Mouse (Mus musculus) spleen, postnatal 10 days (tissue): ENCODE results near the gene Bpnt1.

Experiments
- DNase-seq, 2 experiments: peaks; one replicate each; pipeline ENCODE4 v3.0.0; 2021 to 2022; ENCODE audit warnings: low spot score in 2 of 2

Bpnt1 gene

GRCm38 (mm10) chr1:185331364-185331763, 585 bp upstream of the Bpnt1 start:
- DNase-seq, result no peak

- no peak for DNase-seq
Measured at GRCm38 (mm10) chr1:185333651-185334050, 1.7 kb downstream of the Bpnt1 start.

- DNase-seq, result no peak
Measured at GRCm38 (mm10) chr1:185334136-185334535, 2.2 kb downstream of the Bpnt1 start.

DNA sequence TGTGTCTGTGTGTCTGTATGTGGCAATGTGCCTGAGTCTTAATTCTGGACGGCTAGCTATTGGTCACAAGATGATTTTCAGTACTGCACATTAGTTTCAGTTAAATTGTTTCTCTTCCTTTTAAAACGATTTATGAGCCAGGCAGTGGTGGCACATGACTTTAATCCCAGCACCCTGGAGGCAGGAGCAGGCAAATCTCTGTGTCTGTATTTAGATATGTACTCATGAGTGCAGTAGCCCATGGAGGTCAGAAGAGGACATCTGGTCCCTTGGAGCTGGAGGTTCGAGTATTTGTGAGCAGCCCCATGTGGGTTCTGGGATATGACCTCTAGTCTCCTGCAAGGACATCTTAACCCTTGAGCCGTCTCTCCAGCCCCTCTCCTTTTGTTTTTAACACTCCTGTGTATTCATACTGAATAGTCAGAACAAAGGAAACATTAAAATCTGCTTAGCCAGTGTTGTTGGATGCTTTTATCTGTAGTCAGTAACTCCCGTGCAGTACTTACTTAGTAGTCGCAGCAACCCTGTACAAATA, 3.3 kb downstream of the Bpnt1 start:
- no peak for DNase-seq

- no peak for DNase-seq
Measured at GRCm38 (mm10) chr1:185336535-185336934, 4.6 kb downstream of the Bpnt1 start.

GRCm38 (mm10) chr1:185342441-185342840, 10.5 kb downstream of the Bpnt1 start:
- DNase-seq, result no peak

DNA sequence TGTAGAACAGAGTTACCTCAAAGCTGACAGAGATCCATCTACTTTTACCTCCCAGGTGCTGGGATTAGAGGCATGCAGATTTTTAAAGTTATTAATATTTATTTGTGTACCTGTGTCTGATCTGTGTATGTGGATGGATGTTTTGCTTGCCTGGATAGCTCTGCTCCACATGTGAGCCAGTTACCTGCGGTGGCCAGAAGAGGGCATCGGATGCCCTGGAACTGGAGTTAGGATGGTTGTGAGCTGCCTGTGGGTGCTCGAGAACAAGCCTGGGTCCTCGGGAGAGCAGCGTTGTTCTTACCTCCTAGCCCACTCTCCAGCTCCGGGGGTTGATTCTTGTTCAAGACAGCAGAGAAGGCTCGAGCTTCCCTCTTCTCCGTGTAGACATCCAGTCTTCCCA, 11.5 kb downstream of the Bpnt1 start:
- DNase-seq, result no peak

DNA sequence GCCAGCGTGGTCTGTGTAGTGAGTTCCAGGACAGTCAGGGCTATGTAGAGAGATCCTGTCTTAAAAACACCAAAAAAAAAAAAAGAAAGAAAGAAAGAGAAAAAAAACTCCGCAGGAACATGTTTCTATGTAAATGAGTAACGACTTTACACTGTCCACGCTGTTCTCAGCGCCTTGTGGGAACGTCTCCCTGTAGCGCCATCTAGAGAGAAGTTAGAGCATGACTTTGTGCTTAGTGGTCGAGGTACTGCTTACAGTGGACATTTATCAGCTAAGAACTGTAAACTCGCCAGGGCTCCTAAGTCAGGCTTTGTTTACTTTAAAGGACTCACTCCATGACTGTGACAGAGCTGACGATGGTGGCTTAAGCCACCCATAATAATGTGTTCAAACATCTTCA, 14.2 kb downstream of the Bpnt1 start:
- no peak for DNase-seq

- DNase-seq, result no peak
Measured at GRCm38 (mm10) chr1:185349741-185350140, 17.8 kb downstream of the Bpnt1 start.

- no peak for DNase-seq
Measured at GRCm38 (mm10) chr1:185350611-185351010, 18.7 kb downstream of the Bpnt1 start.

GRCm38 (mm10) chr1:185352151-185352550, 20.2 kb downstream of the Bpnt1 start:
- no peak for DNase-seq

DNA sequence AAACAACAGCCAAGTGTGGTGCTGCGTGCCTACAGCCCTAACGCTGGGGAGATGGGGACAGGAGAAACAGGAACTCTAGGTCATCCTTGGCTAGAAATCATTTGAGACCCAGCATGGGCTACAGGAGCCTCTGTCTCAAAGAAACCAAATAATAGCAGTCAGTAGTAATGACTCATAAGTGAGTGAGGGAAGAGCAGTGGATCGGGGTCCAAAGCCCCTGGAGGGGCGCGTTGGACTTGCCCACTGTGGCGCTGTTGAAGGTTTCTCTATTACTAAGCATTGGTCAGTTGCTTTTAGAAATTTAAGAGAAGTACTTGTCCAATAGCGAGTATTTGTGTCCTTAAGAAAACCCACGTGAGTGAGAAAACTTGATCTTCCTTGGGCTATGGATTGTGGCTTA, 21.4 kb downstream of the Bpnt1 start:
- DNase-seq, result no peak

DNA sequence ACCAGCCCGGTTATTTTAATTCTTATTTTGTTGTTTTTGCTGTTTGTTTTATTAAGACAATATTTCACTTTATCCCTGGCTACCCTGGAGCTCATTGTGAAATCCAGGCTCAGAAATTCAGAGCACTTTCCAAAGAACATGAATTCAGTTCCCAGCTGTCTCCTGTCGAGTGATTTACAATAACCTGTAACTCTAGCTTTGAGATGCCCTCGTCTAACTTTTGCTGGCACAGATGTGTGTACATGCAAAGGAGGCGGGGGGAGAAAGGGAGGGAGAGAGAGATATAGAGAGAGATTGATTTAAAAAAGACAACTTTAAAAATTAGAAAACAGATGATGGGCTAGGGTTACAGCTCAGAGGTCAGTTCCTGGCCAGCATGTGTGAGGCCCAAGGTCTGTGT, 22.8 kb downstream of the Bpnt1 start:
- DNase-seq, result no peak

DNA sequence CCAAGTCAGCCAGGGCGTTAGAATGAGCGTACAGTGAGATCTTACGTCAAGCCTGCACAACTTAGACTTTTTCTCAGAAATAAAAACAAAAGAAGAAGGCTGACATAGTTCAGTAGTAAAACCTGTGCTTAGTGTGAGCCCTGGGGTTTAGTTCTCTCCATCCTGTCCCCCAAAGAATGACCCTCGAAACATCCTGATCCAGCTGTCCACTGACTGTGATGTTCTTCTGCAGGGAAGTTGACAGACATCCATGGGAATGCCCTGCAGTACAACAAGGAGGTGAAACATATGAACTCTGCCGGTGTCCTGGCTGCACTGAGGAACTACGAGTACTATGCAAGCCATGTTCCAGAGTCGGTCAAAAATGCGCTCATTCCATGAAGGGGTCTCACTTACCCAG, 24.3 kb downstream of the Bpnt1 start:
- no peak for DNase-seq

DNA sequence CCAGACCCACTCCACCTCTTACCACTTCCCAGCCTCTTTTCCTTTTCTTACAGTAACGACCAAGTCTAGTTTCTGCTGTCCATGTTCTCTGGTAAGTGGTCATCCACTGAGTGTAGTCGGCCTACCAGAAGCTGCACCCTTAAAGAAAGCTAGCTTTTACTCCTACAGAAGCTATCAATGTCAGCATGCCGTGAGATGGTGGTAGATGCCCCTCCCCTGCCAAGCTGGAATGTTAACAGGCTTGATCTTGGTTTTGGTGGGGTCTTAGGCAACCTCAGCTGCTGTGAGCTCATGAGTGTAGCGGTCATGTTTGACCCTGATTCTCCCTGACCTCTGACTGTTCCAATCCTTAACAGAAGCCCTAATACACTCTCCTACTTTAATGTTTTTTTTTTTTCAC, 26.3 kb downstream of the Bpnt1 start:
- DNase-seq, result no peak

DNA sequence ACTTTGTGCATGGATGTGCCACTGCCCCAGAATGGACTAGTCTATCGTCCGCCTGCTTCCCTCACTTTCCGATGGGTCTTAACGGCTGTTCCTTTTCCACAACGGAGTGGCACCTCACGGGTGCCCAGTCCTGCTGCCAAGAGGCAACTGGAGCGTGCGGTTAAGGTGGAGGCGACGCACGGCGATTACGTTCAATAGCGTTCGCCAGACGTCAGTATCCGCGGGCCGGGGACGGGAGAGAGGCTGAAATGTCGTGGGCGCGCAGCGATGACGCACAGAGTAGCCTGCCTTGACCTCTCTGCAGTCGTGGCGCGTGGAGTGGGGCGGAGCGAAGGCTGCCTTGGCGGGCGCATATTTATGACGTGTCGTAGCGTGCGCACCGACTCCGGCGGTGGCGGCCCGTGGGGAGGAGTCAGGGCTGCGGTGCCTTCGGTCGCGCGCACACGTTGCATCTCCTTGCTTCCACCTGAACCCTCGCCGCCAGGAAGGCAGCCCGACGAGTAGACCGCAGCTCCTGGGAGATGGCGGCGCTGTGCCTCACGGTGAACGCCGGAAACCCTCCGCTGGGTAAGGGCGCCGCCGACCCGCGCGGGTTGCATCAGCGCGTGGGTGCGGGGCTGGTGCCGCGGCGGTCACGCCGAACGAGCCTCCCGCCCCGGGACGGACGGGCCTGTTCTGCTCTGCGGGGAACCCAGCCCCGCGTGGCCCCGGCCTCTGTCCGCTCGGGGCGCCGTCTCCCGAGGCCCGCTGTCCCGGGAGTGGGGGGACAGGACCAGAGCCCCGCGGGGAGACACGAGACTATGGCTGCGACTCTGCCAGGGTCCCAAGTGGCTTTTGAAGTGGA, 30.9 kb downstream of the Bpnt1 start, which contains the start of gene Eprs:
Eprs (plus strand) TSS at position 368 of the 844 bp plus-strand sequence.
- peak; percentile 95 to 99 for DNase-seq

DNA sequence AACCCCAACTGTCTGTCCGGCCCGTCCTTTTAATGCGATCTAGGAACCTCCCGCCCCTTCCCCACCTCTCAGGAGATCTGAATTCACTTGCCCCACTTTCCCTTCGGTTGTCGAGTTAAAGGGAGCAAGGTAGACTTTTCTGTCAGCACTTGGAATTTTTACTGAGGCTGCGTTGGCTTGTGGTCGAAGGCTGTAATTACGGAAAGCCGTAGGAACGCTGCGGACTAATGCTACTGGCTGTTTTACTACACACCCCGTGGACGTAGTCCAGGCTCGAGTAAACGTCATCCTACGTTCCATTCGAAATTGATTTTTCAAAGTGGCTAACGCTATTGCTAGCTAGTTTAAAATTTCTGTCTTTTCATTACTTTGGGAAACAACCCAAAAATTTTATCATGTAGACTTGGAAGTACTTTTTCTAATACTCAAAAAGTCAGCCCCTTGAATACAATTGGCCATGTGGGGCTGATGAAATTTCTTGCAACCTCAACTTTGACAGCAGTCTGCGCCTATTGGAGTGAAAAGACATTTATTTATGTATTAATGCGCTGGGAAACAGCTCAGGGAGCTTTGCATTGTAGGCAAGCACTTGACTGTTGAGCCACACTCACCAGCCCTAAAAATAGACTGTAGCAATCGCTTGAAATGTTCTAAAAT, 31.7 kb downstream of the Bpnt1 start:
- peak in 1 of 2 experiments; percentile 40 for DNase-seq

DNA sequence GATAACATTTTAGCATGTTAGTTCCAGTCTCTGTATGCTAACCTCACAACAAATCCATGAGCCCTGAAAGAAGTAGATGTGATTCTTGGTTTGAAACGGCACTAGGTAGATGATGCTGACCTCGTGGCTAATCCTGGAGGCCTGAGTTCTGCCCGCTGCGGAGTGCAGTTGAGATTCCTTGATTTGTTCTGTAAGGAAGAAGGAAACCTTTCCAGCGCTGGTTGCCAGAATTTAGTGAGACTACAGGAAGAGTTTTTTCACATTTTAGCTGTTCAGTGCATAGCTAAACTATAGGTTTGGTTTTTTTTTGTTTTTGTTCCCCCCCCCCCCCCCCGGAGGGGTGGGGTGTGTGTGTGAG, 32.2 kb downstream of the Bpnt1 start:
- DNase-seq, result no peak

- no peak for DNase-seq
Measured at GRCm38 (mm10) chr1:185367383-185367782, 35.4 kb downstream of the Bpnt1 start.

GRCm38 (mm10) chr1:185369979-185370378, 38.0 kb downstream of the Bpnt1 start:
- DNase-seq, result no peak

GRCm38 (mm10) chr1:185376390-185376789, 44.4 kb downstream of the Bpnt1 start:
- DNase-seq, result no peak

GRCm38 (mm10) chr1:185377429-185377828, 45.5 kb downstream of the Bpnt1 start:
- no peak for DNase-seq

GRCm38 (mm10) chr1:185401615-185402014, 69.7 kb downstream of the Bpnt1 start:
- DNase-seq, result no peak
